Mouse (Mus musculus): ENCODE measurements around the gene Phc2. TPM values are rescaled to one million over a fixed set of nuclear protein-coding genes. Genes with fewer than 3 reads are reported as not detected.

The Phc2 gene
- polyA plus RNA-seq, 1 experiment from 2014 or later: 28.5 TPM

GRCm38 (mm10) chr4:128709061-128709780 is 54.7 kb downstream of the Phc2 start:
- 66% methylated on average over 15 of the region's 15 CpGs for WGBS
- Histone ChIP-seq H3K36me3 (no peaks in the 10 kb centered on the region), H3K4me1 (replicated peaks) (peaks cover 31% of the 10 kb centered on the region), H3K27me3 (peaks cover 58% of the 10 kb centered on the region), H3K9me3 (replicated peaks) (no peaks in the 10 kb centered on the region), H3K27ac (no peak overlapping the region), H3K4me2 (no peak overlapping the region), H3K9ac (no peak overlapping the region), H3K4me3 (no peak overlapping the region)
- no peak for ATAC-seq (replicated peaks; ENCODE audit: insufficient number of reproducible peaks, insufficient read depth, low FRiP score, low read depth)

GRCm38 (mm10) chr4:128709781-128710166 is 55.3 kb downstream of the Phc2 start:
- no peaks in the 10 kb centered on the region for H3K36me3 ChIP-seq
- WGBS: 90% methylated on average over 12 of the region's 12 CpGs
- H3K4me2 ChIP-seq: no peak overlapping the region
- H3K4me3 ChIP-seq: no peak overlapping the region
- H3K27ac ChIP-seq: no peak overlapping the region
- no peak overlapping the region for H3K9ac ChIP-seq
- H3K27me3 ChIP-seq: peaks cover 55% of the 10 kb centered on the region
- peaks cover 31% of the 10 kb centered on the region for H3K4me1 ChIP-seq (replicated peaks)
- ATAC-seq (replicated peaks; ENCODE audit: insufficient number of reproducible peaks, insufficient read depth, low FRiP score, low read depth): no peak
- no peaks in the 10 kb centered on the region for H3K9me3 ChIP-seq (replicated peaks)

- Histone ChIP-seq H3K9me3 (replicated peaks) (no peaks in the 10 kb centered on the region), H3K27ac (no peak overlapping the region), H3K9ac (no peak overlapping the region), H3K4me2 (no peak overlapping the region), H3K36me3 (no peaks in the 10 kb centered on the region), H3K4me3 (no peak overlapping the region), H3K4me1 (replicated peaks) (peaks cover 36% of the 10 kb centered on the region), H3K27me3 (peaks cover 50% of the 10 kb centered on the region)
- ATAC-seq (replicated peaks; ENCODE audit: insufficient number of reproducible peaks, insufficient read depth, low FRiP score, low read depth): no peak
- 90% methylated on average over 6 of the region's 6 CpGs for WGBS
Measured at GRCm38 (mm10) chr4:128710286-128710685, 55.8 kb downstream of the Phc2 start.

- no peak overlapping the region for H3K4me2 ChIP-seq
- H3K4me3 ChIP-seq: no peak overlapping the region
- no peak for ATAC-seq (replicated peaks; ENCODE audit: insufficient number of reproducible peaks, insufficient read depth, low FRiP score, low read depth)
- H3K9me3 ChIP-seq (replicated peaks): no peaks in the 10 kb centered on the region
- no peak overlapping the region for H3K9ac ChIP-seq
- WGBS: 72% methylated on average over 9 of the region's 9 CpGs
- H3K27ac ChIP-seq: no peak overlapping the region
- H3K27me3 ChIP-seq: peaks cover 48% of the 10 kb centered on the region
- H3K36me3 ChIP-seq: no peaks in the 10 kb centered on the region
- peaks cover 41% of the 10 kb centered on the region for H3K4me1 ChIP-seq (replicated peaks)
Measured at GRCm38 (mm10) chr4:128710800-128711199, 56.3 kb downstream of the Phc2 start.

- Histone ChIP-seq H3K9me3 (replicated peaks) (no peaks in the 10 kb centered on the region), H3K9ac (0 out of 2 replicates have a peak overlapping the region, but pooled peaks have one; percentile 28), H3K27me3 (peaks cover 43% of the 10 kb centered on the region), H3K4me3 (peak overlapping the region; percentile 42), H3K36me3 (no peaks in the 10 kb centered on the region), H3K4me2 (peak overlapping the region; percentile 71), H3K4me1 (replicated peaks) (peaks cover 39% of the 10 kb centered on the region), H3K27ac (no peak overlapping the region)
- WGBS: 7% methylated on average over 24 of the region's 24 CpGs
- peak; percentile 59 for ATAC-seq (replicated peaks; ENCODE audit: insufficient number of reproducible peaks, insufficient read depth, low FRiP score, low read depth)
Measured at GRCm38 (mm10) chr4:128711455-128712135, 57.1 kb downstream of the Phc2 start.

GRCm38 (mm10) chr4:128712136-128712655 is 57.7 kb downstream of the Phc2 start:
- WGBS: 49% methylated on average over 13 of the region's 13 CpGs
- peaks cover 34% of the 10 kb centered on the region for H3K4me1 ChIP-seq (replicated peaks)
- H3K27ac ChIP-seq: no peak overlapping the region; the same call in 1 of the 2 replicates

GRCm38 (mm10) chr4:128712941-128713340 is 58.4 kb downstream of the Phc2 start:
- H3K27ac ChIP-seq: no peak overlapping the region
- H3K4me1 ChIP-seq (replicated peaks): peaks cover 34% of the 10 kb centered on the region
- no peak overlapping the region for H3K4me3 ChIP-seq
- H3K9me3 ChIP-seq (replicated peaks): no peaks in the 10 kb centered on the region
- H3K27me3 ChIP-seq: peaks cover 33% of the 10 kb centered on the region
- no peak for ATAC-seq (replicated peaks; ENCODE audit: insufficient number of reproducible peaks, insufficient read depth, low FRiP score, low read depth)
- H3K36me3 ChIP-seq: no peaks in the 10 kb centered on the region
- H3K9ac ChIP-seq: no peak overlapping the region
- WGBS: 82% methylated on average over 6 of the region's 6 CpGs
- H3K4me2 ChIP-seq: no peak overlapping the region

More at GRCm38 (mm10) chr4:128712136-128712655, 57.7 kb downstream of the Phc2 start:
- no peak overlapping the region for H3K9ac ChIP-seq
- no peaks in the 10 kb centered on the region for H3K36me3 ChIP-seq
- H3K9me3 ChIP-seq (replicated peaks): no peaks in the 10 kb centered on the region
- ATAC-seq (replicated peaks; ENCODE audit: insufficient number of reproducible peaks, insufficient read depth, low FRiP score, low read depth): no peak
- peaks cover 41% of the 10 kb centered on the region for H3K27me3 ChIP-seq
- H3K4me3 ChIP-seq: peak overlapping the region; percentile 42
- peak overlapping the region; percentile 71 for H3K4me2 ChIP-seq

GRCm38 (mm10) chr4:128715241-128716204 is 61.0 kb downstream of the Phc2 start:
- ATAC-seq (replicated peaks; ENCODE audit: insufficient number of reproducible peaks, insufficient read depth, low FRiP score, low read depth): no peak
- Histone ChIP-seq H3K9ac (0 out of 2 replicates have a peak overlapping the region, but pooled peaks have one; percentile 2), H3K4me3 (no peak overlapping the region), H3K4me2 (peak overlapping the region; percentile 1; the same call in 1 of the 2 replicates), H3K9me3 (replicated peaks) (no peaks in the 10 kb centered on the region), H3K27ac (peak overlapping the region; percentile 25; the same call in 1 of the 2 replicates), H3K36me3 (no peaks in the 10 kb centered on the region), H3K27me3 (peaks cover 7% of the 10 kb centered on the region), H3K4me1 (replicated peaks) (peaks cover 47% of the 10 kb centered on the region)
- 24% methylated on average over 14 of the region's 14 CpGs for WGBS

GRCm38 (mm10) chr4:128716279-128716678 is 61.8 kb downstream of the Phc2 start:
- Histone ChIP-seq H3K4me3 (no peak overlapping the region), H3K36me3 (no peaks in the 10 kb centered on the region), H3K9me3 (replicated peaks) (no peaks in the 10 kb centered on the region), H3K27me3 (no peaks in the 10 kb centered on the region; the same call in 1 of the 2 replicates), H3K9ac (no peak overlapping the region), H3K4me2 (no peak overlapping the region), H3K4me1 (replicated peaks) (peaks cover 50% of the 10 kb centered on the region), H3K27ac (no peak overlapping the region)
- 41% methylated on average over 4 of the region's 4 CpGs for WGBS
- no peak for ATAC-seq (replicated peaks; ENCODE audit: insufficient number of reproducible peaks, insufficient read depth, low FRiP score, low read depth)

GRCm38 (mm10) chr4:128716731-128717130 is 62.2 kb downstream of the Phc2 start:
- Histone ChIP-seq H3K4me3 (no peak overlapping the region), H3K9me3 (replicated peaks) (no peaks in the 10 kb centered on the region), H3K27me3 (no peaks in the 10 kb centered on the region; the same call in 1 of the 2 replicates), H3K9ac (no peak overlapping the region), H3K4me1 (replicated peaks) (peaks cover 47% of the 10 kb centered on the region), H3K4me2 (no peak overlapping the region), H3K27ac (no peak overlapping the region), H3K36me3 (no peaks in the 10 kb centered on the region)
- no peak for ATAC-seq (replicated peaks; ENCODE audit: insufficient number of reproducible peaks, insufficient read depth, low FRiP score, low read depth)
- WGBS: 78% methylated on average over 9 of the region's 9 CpGs

Measured in heart, embryonic 15.5 days (tissue).